Mouse (Mus musculus) liver, adult (tissue): ENCODE measurements around the gene Brk1.

Source experiments
- GATA4 ChIP-seq: IDR thresholded peaks from 2 replicates; pipeline ENCODE4 v1.6.1; 2014; ENCODE audit warnings: mild to moderate bottlenecking, low read length; ENCODE audit not compliant: insufficient replicate concordance

Brk1 gene

DNA sequence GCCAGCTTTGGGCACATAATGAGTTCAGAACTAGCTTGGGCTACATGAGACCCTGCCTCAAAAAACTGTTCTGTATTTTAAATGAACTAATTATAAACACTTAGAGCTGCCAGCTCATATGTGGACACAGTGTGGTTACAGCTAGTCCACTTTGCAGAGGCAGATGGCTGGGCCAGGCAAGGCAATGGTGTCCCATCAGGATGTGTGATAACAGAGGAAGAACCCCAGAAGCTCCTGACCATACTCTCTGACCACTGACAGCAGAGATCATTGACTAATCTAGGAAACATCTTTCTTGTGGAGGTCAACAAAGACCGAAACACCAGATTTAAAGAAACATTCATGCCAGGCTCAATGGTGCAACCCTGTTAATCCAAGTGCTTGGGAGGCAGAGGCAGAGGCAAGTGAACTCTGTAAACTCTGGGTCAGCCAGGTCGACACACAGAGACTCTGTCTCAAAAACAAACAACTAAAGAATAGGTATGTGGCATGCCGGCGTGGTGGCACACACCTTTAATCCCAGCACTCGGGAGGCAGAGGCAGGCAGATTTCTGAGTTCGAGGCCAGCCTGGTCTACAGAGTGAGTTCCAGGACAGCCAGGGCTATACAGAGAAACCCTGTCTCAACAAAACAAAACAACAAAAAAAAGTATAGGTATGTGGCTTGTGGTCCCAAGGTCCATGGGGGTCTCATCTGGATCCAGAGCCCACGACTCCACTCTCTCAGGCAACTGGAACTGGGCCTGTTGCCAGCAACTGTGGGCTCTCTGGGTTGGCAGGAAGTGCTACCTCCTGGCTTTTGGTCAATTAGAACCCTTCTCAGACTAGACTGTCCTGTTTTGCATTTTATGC, 45.0 kb downstream of the Brk1 start:
- TF ChIP-seq GATA4: no peak

DNA sequence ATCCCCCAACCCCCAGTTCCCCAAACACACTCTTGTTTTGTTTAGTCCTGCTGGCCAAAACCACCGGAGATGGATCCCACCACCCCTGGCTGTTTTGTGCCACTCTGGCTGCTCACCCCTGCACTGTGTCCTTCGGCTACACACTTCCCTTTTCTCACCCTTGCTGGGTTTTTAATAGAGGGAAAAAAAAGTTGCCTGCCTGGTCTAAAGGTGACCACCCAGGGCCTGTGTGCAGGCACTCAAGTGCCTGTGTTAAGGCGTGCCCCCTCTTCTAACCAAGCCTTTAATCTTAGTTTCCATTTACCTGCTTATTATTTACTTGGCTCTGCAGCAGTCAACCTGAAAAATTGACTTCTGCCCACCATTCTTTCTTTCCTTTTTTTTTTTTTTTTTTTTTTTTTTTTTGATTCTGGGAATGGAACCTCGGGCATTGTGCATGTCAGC, 45.6 kb downstream of the Brk1 start:
- TF ChIP-seq GATA4: no peak

DNA sequence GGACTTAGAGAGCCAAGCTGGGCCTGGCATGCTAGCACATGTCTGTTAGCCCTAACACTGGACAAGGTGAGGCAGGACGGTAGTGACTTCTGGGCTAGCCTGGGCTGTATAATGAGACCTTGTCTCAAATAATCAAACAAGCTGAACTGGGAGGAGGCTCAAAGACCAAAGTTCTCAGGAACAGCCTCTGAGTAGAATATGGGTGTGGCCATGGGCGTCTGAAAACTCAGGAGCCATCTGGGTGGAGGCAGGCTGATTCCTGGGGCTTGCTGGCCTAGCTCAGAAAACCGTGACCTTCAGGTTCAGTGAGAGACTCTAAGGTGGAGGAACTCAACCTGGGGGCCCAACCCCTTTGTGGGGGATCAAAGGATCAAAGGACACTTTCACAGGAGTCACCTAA, 47.1 kb downstream of the Brk1 start:
- TF ChIP-seq GATA4: no peak

DNA sequence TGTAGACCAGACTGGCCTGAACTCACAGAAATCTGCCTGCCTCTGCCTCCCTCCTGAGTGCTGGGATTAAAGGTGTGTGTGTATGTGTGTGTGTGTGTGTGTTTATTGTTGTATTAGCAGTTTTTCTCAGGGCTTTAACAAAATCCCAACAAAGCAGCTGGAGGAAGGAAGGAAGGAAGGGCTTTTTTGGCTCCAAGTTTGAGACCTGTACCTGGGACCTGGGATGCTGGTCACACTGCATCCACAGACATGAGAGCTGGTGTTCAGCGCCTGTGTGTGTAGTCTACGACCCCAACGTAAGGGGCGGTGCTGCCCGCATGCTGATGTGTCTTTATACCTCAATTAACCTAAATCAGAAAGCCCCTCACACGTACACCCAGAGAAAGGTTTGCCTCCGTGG, 49.0 kb downstream of the Brk1 start:
- TF ChIP-seq GATA4: no peak

DNA sequence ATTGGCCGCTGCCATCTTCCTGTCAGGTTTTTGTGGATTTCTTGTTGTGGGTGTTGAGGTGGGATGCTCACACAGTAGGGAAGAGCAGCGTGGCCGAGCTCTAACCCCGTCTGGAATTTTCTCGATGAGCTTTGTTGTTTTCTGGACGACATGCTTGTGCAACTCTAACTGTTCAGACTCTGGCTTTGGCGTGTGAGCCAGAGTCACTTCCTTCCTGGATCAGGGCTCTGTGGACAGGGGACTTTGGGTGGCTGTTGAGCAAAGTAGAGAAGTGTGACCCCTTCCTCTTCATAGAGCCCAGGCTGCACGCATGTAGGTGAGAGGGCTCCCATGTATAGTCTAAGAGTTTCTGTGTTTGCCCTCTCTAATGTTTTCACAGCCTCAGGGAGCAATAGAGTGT, 49.5 kb downstream of the Brk1 start:
- TF ChIP-seq GATA4: no peak

DNA sequence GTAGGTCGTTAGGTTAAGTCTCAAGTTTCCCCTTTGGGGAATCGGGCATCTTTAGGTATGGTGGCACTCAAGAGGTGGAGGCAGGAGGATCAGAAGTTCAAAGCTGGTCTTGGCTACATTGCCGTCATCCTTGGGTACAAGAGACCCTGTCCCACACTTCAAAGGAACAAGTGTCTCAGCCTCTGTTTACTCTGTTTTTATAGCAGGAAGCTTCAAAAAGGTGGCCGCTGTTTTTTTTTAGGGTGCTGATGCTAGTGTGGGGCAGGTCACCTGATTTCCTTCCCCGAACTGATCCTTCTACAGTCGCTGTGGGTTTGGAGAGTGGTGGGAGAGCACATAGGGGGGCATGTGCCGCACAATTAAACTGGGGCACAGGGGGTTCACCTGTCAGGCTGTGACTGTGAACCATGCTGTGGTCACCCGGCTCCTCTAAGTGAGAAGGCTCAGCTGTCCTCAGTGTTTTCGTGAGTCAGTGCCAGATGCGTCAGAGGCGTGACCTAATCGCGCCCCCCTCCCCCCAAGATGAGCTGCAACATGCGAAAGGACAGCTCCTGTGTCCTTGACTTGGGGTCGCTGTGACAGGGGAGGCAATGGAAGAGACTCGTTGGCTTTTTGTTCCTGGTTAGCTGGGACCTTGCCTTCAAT, 50.3 kb downstream of the Brk1 start:
- no peak for TF ChIP-seq GATA4

DNA sequence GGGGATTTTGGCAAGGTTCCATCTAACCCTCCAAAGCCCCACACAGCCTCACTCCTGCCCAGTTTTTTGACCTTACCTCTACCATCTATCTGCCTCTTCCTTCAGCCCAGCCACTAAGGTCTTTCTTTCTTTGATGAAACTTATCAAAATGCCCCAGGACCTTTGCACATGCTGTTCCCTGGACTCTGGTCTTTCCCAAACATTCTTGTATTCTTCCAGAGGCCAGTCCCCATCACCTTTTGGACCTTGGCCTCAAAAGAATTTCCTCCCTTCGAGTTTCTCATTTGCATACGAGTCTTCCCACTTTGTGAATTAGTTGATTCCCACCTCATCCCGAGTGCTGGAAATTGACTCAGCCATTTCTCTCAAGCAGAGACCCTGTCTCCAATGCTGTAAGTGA, 50.9 kb downstream of the Brk1 start:
- no peak for TF ChIP-seq GATA4

DNA sequence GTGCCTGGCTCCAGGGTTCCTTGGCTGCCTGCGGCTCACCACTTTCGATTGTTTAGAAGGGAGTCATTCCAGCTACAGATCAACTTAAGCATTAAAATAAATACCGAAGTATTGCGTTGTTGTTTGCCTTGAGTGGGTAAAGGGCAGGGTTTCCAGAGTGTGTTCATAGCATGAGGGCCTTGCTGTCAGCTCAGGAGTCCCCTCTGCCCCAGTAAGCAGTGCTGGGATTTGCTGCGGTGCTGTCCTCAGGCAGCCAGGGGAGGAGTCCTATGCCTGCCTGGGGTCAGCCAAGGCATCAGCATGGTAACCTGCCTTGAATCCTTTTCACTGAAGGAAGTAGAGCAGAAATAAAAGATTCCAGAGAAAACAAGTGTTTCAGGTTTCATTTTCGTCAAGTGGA, 52.3 kb downstream of the Brk1 start:
- no peak for TF ChIP-seq GATA4

DNA sequence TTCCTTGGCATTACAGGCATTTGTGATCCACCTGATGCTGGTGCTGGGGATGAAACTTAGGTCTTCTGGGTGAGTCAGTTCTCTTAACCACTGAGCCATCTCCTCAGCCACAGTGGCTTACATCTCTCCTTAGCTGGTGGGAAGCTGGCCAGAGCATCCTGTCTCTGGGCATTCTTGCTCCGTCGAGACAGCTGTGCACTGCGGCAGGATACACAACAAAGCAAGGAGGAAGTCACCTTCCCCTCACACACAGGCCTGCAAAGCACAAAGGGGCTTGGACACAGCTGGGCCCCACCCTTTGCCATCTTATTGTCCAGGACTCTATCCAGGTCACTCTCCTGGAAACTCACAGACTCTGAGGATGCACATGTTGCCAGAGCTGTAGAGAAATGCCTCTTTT, 53.7 kb downstream of the Brk1 start:
- TF ChIP-seq GATA4: no peak

DNA sequence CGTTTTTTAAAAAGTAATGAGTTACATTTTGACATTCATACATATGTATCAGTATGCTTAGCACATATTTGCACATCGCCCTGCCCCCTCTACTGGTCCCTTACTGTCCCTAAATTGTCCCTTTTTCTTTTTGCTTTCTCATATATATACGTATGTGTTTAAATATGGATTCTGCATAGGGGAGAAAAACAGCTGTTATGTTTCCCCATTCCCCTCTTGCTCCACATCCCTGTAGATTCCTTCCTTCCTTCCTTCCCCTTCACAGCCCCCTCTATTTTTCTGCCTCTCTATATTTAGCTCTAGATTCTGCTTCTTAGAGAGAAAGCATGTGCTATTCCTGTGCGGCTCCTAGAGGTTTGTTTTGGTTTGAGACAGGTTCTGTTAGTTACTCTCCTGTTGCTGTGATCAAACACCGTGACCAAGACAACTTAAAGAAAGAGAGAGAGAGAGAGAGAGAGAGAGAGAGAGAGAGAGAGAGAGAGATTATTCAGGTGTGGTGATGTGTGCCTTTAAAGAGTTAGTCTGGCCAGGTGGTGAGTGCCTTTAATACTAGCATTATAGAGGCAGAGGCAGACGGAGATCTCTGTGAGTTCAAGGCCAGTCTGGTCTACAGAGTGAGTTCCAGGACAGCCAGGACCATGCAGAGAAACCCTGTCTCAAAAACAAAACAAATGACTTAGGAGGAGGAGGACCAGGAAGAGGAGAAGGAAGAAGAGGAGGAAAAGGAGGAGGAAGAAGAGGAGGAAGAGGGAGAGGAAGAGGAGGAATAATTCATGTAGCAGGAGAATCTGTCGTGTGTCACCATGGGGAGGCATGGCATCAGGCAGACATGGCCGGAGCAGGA, 55.3 kb downstream of the Brk1 start:
- TF ChIP-seq GATA4: no peak

DNA sequence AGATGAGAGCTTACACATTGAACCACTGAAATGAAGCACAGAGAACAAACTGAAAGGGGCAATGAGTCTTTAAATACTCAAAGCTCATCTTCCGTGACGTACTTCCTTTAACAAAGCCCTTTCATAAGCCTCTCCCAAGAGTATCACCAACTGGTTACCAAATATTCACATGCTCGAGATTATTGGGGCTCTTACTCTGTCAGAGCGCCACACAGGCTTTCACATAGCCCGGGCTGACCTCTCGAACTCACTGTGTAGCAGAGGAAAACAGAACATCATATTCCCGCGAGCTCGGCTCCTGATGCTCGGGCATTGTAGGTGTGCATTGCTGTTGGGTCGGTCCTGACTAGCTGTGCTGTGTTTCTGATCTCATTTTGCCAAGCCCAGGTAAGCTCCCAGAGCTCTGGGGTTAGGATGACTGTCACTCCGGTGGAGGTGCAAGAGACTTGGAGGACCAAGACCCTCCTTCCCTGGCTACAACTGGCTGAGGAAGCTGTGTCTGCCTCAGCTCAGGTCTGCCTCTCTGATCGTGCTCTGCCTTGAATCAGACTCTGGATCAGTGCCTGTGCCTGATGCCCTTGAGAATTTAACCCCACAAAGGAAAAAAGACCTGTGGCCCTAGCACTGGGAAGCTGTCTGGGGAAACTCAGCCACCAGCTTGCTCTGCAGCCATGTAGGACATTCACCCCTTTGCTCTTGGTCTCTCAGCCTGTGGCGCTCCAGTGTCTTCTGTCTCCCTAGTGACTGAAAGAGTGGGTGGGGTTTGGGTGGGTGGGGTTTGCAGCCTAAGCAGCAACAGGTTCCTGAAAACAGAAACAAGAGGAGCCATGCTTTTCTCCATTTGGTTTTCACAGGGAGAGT, 56.1 kb downstream of the Brk1 start:
- TF ChIP-seq GATA4: no peak

DNA sequence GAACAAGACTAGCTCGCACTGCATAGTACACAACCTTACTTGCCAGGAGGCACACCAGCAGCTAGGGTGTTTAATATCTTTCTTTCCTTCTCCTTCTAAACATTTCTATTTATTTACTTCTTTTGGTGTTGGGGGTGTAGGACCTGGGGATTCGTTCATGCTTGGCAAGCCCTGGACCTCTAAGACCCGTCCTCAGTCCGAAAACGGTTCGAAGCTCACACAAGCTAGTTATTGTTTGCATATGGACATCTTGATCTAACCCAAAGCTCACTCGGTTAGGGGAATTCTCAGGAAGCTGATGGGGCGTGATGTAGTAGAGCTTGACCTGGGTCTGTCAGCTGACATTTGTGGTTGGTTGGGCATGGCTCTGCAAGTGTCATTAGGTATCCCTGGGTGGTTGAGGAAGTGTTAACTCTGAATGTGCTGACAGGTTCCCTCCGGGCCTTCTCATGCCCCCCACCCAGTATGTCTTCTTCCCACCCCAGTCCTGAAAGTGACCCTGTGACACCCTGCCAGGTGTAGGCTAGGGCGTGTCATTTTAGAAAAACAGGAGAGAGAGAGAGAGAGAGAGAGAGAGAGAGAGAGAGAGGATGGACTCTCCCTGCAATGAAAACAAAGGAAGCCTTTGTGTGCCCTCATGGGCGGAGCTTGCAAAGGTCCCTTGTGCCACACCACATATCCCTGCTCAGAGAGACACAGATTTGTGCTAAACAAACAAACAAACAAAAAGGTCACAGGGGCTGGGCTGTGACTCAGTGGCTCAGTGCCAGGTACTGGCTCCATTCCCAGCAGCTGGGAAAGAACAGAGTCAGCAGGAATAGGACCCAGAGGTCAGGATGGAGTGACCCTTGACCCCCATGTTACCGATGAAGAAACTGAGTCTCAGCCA, 57.0 kb downstream of the Brk1 start:
- no peak for TF ChIP-seq GATA4

DNA sequence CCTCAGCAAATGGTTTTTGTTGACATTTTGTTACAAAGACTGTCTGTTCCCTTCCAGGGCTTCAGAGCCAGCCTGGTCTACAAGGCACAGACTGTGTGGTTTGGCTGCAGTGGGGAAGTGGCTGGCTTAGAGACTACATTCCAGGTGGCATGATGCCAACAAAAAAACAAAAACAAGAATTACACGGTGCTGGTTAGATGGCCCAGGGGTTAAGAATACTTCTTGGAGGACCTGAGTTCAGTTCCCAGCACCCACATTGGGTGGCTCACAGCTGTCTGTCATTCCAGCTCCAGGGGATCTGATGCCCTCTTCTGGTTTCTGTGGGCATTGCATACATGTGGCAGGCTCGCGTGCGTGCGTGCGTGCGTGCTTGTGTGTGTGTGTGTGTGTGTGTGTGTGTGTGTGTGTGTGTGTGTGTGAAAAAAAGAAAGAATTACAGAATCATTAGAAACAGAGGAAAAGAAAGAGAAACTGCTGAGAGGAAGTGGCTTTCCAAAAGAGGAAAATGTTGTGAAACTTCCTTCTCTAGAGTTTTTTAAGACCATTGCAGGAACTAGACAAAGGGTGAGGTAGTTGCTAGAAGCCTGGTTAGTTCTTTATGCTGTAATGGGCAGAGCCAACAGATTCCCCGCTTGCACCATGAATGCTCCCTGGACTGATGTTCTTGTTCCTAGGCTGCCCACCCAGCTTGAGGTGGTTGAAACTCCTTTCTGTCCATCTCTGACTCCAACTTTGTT, 58.6 kb downstream of the Brk1 start:
- no peak for TF ChIP-seq GATA4
